Mouse (Mus musculus) liver, embryonic 18 days (tissue): ENCODE measurements around the gene Camsap1. TPM values are rescaled to one million over a fixed set of nuclear protein-coding genes. Genes with fewer than 3 reads are reported as not detected.

Source experiments
- polyA plus RNA-seq: library from polyadenylated mRNA; depleted of rRNA; stranded (reverse); fragments of >200 nt; gene quantifications from 2 replicates; pipeline ENCODE4 v1.2.3, GENCODE M21; 2012; rRNA removed

Camsap1 gene
- polyA plus RNA-seq, result 1.7 and 2.0 TPM in 2 replicates

GRCm38 (mm10) chr2:25983159-25983907 lies at the start of gene Camsap1:
Gene Camsap1, minus strand, starts transcription at chr2:25983282.

GRCm38 (mm10) chr2:26021561-26022257 lies 38.6 kb upstream of the Camsap1 start, which contains the start of gene Ubac1:
Gene Ubac1, minus strand, starts transcription at chr2:26021747.

Other genes with a start within 250 kb of the Camsap1 start
- gene Obp2b, start 246.3 kb downstream of the Camsap1 start, polyA plus RNA-seq, result not detected in 2 replicates
- not detected in 2 replicates for gene Lcn3, start 217.7 kb downstream of the Camsap1 start, polyA plus RNA-seq
- not detected in 2 replicates for gene Lcn11, start 206.3 kb downstream of the Camsap1 start, polyA plus RNA-seq
- gene Gm13539, start 201.0 kb downstream of the Camsap1 start, polyA plus RNA-seq, result not detected in 2 replicates
- gene Glt6d1, start 167.4 kb downstream of the Camsap1 start, polyA plus RNA-seq, result not detected in 2 replicates
- gene Lcn9, start 160.1 kb downstream of the Camsap1 start, polyA plus RNA-seq, result not detected in 2 replicates
- not detected in 2 replicates for gene Sohlh1, start 136.0 kb downstream of the Camsap1 start, polyA plus RNA-seq
- gene Kcnt1, start 119.5 kb downstream of the Camsap1 start, polyA plus RNA-seq, result 0.17 and 0.23 TPM in 2 replicates
- 142 and 147 TPM in 2 replicates for gene Ubac1, start 38.5 kb upstream of the Camsap1 start, polyA plus RNA-seq
- 2.1 and 2.2 TPM in 2 replicates for gene Nacc2, start 139.9 kb upstream of the Camsap1 start, polyA plus RNA-seq
- gene Lhx3, start 225.0 kb upstream of the Camsap1 start, polyA plus RNA-seq, result not detected in 2 replicates